Mouse (Mus musculus) heart, adult 2 months (tissue): ENCODE data around the gene Nadsyn1. TPM values are rescaled to one million over a fixed set of nuclear protein-coding genes. Genes with fewer than 3 reads are reported as not detected.
A peak's percentile ranks its signal among the peaks of the same experiment; 100 is the strongest.

Source experiments
- DNase-seq, 2 experiments: peaks; one replicate each; pipeline ENCODE4 v3.0.0; 2021
- H3K27ac ChIP-seq: fragments of 200-600 bp; 2 replicates; pipeline ENCODE4 v1.8.1; 2022
- H3K27me3 ChIP-seq: fragments of 200-500 bp; 2 replicates; pipeline ENCODE4 v1.6.1; 2012; ENCODE audit warnings: mild to moderate bottlenecking, low read length, inconsistent platforms, mixed read lengths; ENCODE audit not compliant: control insufficient read depth, insufficient read depth
- H3K36me3 ChIP-seq: fragments of 200-500 bp; 2 replicates; pipeline ENCODE4 v1.6.1; 2012; ENCODE audit warnings: low read length, inconsistent platforms; ENCODE audit not compliant: control insufficient read depth, insufficient read depth
- H3K4me1 ChIP-seq: fragments of 200-500 bp; 2 replicates; pipeline ENCODE4 v1.6.1; 2011; ENCODE audit warnings: low read length; ENCODE audit not compliant: control insufficient read depth, insufficient read depth
- H3K4me3 ChIP-seq: fragments of 200-600 bp; 2 replicates; pipeline ENCODE4 v1.8.1; 2022
- H3K79me2 ChIP-seq: fragments of 200-500 bp; replicated peaks from 2 replicates; pipeline ENCODE4 v1.6.1; 2012; ENCODE audit warnings: mild to moderate bottlenecking, inconsistent platforms, low read length, moderate library complexity, mixed read lengths; ENCODE audit not compliant: control insufficient read depth, insufficient read depth
- H3K9ac ChIP-seq: fragments of 200-500 bp; 2 replicates; pipeline ENCODE4 v1.6.1; 2012; ENCODE audit warnings: low read depth, mild to moderate bottlenecking, control low read depth, inconsistent platforms, low read length, mixed read lengths
- CTCF ChIP-seq: fragments of 200-600 bp; IDR thresholded peaks from 2 replicates; pipeline ENCODE4 v1.8.1; 2022; ENCODE audit warnings: antibody characterized with exemption, mild to moderate bottlenecking, moderate library complexity
- EP300 ChIP-seq: fragments of 200-500 bp; IDR thresholded peaks from 2 replicates; pipeline ENCODE4 v1.6.1; 2011; ENCODE audit warnings: low read depth, low read length, control low read depth; ENCODE audit not compliant: insufficient read depth
- POLR2A ChIP-seq: fragments of 200-500 bp; IDR thresholded peaks from 2 replicates; pipeline ENCODE4 v1.6.1; 2011; ENCODE audit warnings: mild to moderate bottlenecking, low read depth, low read length, control low read depth; ENCODE audit not compliant: insufficient read depth
- WGBS: fragments of 180-500 bp; shearing (Covaris S2); methylation state at CpG from one replicate; pipeline ENCODE4 v1.1.7; 2018; 5-methylcytosine and 5-hydroxymethylcytosine counted together
- intact Hi-C: fragments of 180-260 bp; cut with DNase I; formaldehyde crosslinking; loops from one replicate; pipeline ENCODE4 v1.15.1; 2025
- polyA plus RNA-seq: library from polyadenylated mRNA; depleted of rRNA; stranded (reverse); fragments of >200 nt; gene quantifications from 2 replicates; pipeline ENCODE4 v1.2.3, GENCODE M21; 2012
- total RNA-seq, 2 experiments: library from RNA; stranded (reverse); gene quantifications; 2 replicates each; pipeline ENCODE4 v1.2.3; 2021

The Nadsyn1 gene
- total and polyA plus RNA-seq, 3 experiments, result 3.8 to 6.1 (median 4.3) TPM

DNA sequence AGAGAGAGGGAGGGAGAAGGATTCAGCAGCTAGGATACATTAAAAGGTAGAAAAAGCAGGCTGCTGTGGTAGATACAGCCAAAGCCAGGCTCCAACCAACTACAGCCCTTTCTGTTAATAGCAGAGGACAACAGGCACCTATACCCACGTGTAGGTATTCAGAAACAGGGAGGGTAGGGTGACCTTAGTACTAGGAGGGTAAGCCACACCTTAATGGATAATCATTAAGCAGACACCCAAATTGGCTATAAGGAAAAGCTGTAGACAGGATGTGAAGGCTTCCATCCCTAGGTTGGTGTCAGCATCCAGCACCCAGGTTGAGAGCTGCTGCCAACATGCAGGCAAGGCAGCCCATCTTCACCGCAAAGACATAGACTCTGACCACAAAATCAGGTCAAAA is 1.4 kb downstream of the Nadsyn1 start:
- H3K27ac ChIP-seq, result no peak overlapping the region
- no peaks in the 10 kb centered on the region for H3K36me3 ChIP-seq
- no peak for TF ChIP-seq EP300
- TF ChIP-seq POLR2A, result no peak
- no peak for TF ChIP-seq CTCF
- DNase-seq, result no peak
- H3K9ac ChIP-seq, result no peak overlapping the region
- WGBS, result 93% methylated on average over 2 of the region's 2 CpGs
- intact Hi-C loops, result no loop called here
- H3K4me1 ChIP-seq, result peaks cover 5% of the 10 kb centered on the region
- H3K4me3 ChIP-seq, result no peak overlapping the region
- H3K79me2 ChIP-seq, result no peaks in the 10 kb centered on the region
- no peaks in the 10 kb centered on the region for H3K27me3 ChIP-seq

DNA sequence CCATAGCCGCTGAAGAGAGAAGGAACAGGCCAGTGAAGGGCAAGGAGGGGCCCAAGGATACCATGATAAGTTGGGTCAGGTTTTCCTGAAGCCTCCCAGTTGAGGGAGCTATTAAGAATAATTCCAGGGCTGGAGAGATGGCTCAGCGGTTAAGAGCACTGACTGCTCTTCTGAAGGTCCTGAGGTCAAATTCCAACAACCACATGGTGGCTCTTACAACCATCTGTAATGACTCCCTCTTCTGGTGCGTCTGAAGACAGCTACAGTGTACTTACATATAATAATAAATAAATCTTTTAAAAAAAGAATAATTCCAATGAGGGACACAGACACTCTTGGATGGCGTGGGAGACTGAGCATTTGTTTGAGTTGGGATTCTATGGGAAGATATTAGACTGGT is 3.4 kb downstream of the Nadsyn1 start:
- no peak overlapping the region for H3K9ac ChIP-seq
- H3K4me3 ChIP-seq, result no peak overlapping the region
- no peak for DNase-seq
- no peaks in the 10 kb centered on the region for H3K36me3 ChIP-seq
- intact Hi-C loops, result no loop called here
- H3K4me1 ChIP-seq, result peaks cover 5% of the 10 kb centered on the region
- H3K27me3 ChIP-seq, result no peaks in the 10 kb centered on the region
- TF ChIP-seq CTCF (no peak), EP300 (no peak), POLR2A (no peak)
- no peaks in the 10 kb centered on the region for H3K79me2 ChIP-seq
- WGBS, result 69% methylated on average over 4 of the region's 4 CpGs
- H3K27ac ChIP-seq, result no peak overlapping the region

DNA sequence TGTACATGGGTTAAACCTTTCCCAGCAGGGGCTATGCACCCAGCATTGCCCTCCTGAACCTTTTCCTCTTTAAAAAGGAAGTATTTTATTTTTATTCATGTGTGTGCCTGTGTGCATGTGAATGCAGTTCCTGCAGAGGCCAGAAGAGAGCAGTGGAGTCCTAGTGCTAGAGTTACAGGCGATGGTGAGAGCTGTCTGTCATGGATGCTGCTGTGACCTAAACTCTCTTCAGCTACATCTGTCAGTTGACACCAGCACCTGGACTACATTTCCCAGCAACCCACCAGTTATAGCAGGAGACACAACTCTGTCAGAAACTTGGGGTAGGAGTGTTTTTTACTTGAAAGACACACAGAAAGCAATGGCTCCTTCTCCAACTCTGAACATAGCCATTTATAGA is 13.7 kb downstream of the Nadsyn1 start:
- no peak overlapping the region for H3K27ac ChIP-seq
- no peak for DNase-seq
- no peaks in the 10 kb centered on the region for H3K36me3 ChIP-seq
- H3K4me1 ChIP-seq, result no peaks in the 10 kb centered on the region
- no peak overlapping the region for H3K9ac ChIP-seq
- no peaks in the 10 kb centered on the region for H3K27me3 ChIP-seq
- intact Hi-C loops, result no loop called here
- WGBS, result 72% methylated on average over 1 of the region's 1 CpGs
- no peaks in the 10 kb centered on the region for H3K79me2 ChIP-seq
- H3K4me3 ChIP-seq, result no peak overlapping the region
- TF ChIP-seq POLR2A (no peak), CTCF (peak; percentile 60), EP300 (no peak)

DNA sequence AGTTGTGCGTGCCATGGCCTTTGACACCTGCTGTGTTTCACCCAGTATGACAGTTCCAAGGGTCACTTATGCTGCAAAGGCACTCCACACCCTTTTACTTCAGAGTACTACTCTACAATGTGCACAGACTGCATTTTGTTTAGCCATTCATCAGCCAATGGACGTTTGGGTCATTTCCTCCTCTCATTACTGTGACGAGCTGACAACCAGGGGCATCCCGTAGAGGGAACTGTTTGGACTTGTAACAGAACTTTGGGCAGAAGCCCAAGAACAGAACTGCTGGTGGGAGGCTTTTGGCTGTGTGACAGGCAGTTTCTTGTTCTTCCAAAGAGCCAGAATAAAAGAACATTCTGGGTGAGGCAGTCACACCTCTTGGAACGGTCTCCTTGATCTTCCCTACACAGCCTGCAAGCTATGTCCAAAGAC is 17.4 kb downstream of the Nadsyn1 start:
- 53% methylated on average over 5 of the region's 5 CpGs for WGBS

DNA sequence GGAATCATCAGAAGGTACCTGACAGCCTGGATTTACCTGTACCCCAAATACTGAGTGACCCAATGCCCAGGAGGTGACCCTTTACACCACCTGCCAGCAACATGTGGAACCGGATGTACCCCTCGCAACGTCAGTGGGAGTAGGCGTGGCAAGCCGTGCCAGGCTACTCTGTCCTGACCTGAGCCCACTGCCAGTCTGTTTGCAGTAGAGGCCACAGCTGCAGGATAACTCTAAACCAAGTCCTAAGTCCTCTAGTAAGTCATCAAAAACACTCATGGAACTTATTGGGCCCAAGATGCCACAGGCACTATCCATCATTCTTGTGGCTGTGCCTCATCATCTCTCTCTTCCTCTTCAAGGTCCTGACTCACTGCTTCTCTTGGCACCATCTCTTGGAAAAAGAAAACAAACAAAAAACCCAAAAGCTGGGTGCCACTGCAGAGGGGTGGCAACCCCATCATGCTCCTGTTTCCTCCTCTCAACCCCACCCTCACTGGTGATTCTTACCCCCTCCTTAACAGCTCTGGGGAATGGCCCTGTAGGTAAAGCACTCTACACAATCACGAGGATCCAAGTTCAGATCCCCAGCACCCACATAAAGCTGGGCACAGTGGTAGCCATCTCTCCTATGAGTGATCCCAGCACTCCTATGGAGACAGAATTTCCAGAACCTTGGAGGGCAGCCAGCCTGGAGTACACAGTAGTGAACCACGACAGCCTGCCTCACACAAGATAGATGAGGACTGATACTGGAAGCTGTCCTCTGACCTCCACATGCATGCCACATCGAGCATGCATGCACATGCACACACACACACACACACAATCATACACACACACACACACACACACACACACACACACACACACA is 21.2 kb downstream of the Nadsyn1 start:
- WGBS, result 82% methylated on average over 8 of the region's 8 CpGs
- Histone ChIP-seq H3K36me3 (no peaks in the 10 kb centered on the region), H3K4me1 (no peaks in the 10 kb centered on the region), H3K79me2 (no peaks in the 10 kb centered on the region), H3K9ac (no peak overlapping the region), H3K27ac (no peak overlapping the region), H3K27me3 (no peaks in the 10 kb centered on the region), H3K4me3 (no peak overlapping the region)
- no peak for DNase-seq
- intact Hi-C loops, result no loop called here
- TF ChIP-seq EP300, result no peak
- no peak for TF ChIP-seq POLR2A
- no peak for TF ChIP-seq CTCF

More for the DNA sequence above, 17.4 kb downstream of the Nadsyn1 start:
- H3K9ac ChIP-seq, result no peak overlapping the region
- intact Hi-C loops, result no loop called here
- no peaks in the 10 kb centered on the region for H3K27me3 ChIP-seq
- H3K36me3 ChIP-seq, result no peaks in the 10 kb centered on the region
- H3K4me1 ChIP-seq, result no peaks in the 10 kb centered on the region
- H3K79me2 ChIP-seq, result no peaks in the 10 kb centered on the region
- TF ChIP-seq POLR2A, result no peak
- no peak for TF ChIP-seq CTCF
- TF ChIP-seq EP300, result no peak
- no peak overlapping the region for H3K27ac ChIP-seq
- DNase-seq, result no peak
- no peak overlapping the region for H3K4me3 ChIP-seq

DNA sequence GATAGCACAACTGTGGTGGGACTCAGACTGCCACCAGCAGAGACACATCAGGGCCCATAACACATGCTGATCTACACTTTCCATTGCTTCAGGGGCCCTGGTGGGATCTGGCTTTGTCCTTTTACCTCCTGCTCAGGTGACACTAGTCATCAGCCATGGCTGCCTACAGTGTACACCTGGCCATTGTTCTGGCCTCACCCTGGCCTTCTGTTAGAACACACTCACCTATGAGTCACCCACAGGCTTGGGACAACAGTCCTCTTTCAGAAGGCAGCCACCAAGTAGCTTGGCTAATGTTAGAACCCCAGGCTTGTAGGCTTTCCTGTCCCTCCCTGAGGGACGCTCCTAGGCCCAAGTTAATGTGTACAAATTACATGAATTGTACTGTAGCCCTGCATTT is 21.9 kb downstream of the Nadsyn1 start:
- Histone ChIP-seq H3K4me3 (no peak overlapping the region), H3K27ac (no peak overlapping the region), H3K79me2 (no peaks in the 10 kb centered on the region), H3K9ac (no peak overlapping the region), H3K36me3 (no peaks in the 10 kb centered on the region), H3K4me1 (no peaks in the 10 kb centered on the region), H3K27me3 (no peaks in the 10 kb centered on the region)
- 92% methylated on average over 1 of the region's 1 CpGs for WGBS
- intact Hi-C loops, result no loop called here
- no peak for DNase-seq
- TF ChIP-seq EP300 (no peak), CTCF (no peak), POLR2A (no peak)
